ENCODE assay signal across 8 mouse cellular contexts in the genomic region with DNA sequence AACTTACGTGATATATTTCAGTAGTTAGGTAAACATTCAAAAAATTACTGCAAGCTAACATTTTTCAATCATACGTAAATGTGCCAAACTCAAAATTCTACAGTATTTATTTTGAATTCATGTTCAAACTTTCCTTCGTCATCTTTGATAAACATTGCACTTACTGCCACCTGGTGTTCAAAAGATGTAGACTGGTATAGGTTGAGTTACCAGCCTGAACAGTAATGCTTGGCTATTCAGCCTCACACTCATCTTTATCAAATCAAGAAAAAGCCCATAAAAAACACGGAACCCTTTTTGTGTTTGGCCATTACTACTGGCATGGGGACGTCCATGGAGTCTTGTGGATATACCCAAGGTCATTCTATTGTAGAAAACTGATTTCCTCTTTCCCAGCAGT. TPM values are rescaled to one million over a fixed set of nuclear protein-coding genes. Genes with fewer than 3 reads are reported as not detected.
DNase-seq lines count a peak whose midpoint lies in the region; TF ChIP-seq lines count a peak whose summit lies in the region.

No protein-coding gene starts in this region.

- DNase-seq in kidney, adult 9 months, result peak; percentile 59
- no peak for DNase-seq in kidney, adult 11 months
- DNase-seq in ES-CJ7 (ENCODE audit: low read depth, low spot score), result peak; percentile 14
- peak; percentile 76 for DNase-seq in brain, embryonic 14.5 days (ENCODE audit: low read depth)
- DNase-seq in kidney, postnatal 14 days, result peak; percentile 23
- DNase-seq in urinary bladder, postnatal 4 days (ENCODE audit: low spot score in 2 of 2), result no peak
- no peak for DNase-seq in ovary, adult 18-20 months (ENCODE audit: low spot score)
- no peak for DNase-seq in ovary, postnatal 14 days (ENCODE audit: low spot score)

- no peak for TF ChIP-seq POLR2A in brain, embryonic 14.5 days (IDR thresholded peaks at IDR 0.05; ENCODE audit: borderline replicate concordance, extremely low read depth, insufficient read depth, insufficient read length, poor library complexity, severe bottlenecking)

- peak; percentile 45 for TF ChIP-seq CTCF in brain, embryonic 14.5 days (IDR thresholded peaks at IDR 0.05; ENCODE audit: borderline replicate concordance, extremely low read depth, insufficient read depth, insufficient read length)

RNA-seq across cellular contexts. Expression of gene Scn9a, which starts 9.6 kb away (rescaled TPM):
- polyA plus RNA-seq in brain, embryonic 14.5 days (2012; rRNA removed), result 7.5 and 11.0 TPM in 2 replicates

Comparison
In these comparisons a context has a peak if more than half of its experiments do, and no peak if none do; other contexts are left out.
1. DNase-seq: peak in kidney, adult 9 months (single experiment), ES-CJ7 (single experiment), brain, embryonic 14.5 days (single experiment) and kidney, postnatal 14 days (single experiment); none in kidney, adult 11 months (single experiment), urinary bladder, postnatal 4 days (0 of 2), ovary, adult 18-20 months (single experiment) and ovary, postnatal 14 days (single experiment).